Mouse (Mus musculus): ENCODE measurements at regions not wholly inside any gene's neighbourhood (a gene's known extent, or its start where the extent isn't known, plus 50 kb on each side); places are given as distances from the start of the nearest gene placed in this dataset.

DNA sequence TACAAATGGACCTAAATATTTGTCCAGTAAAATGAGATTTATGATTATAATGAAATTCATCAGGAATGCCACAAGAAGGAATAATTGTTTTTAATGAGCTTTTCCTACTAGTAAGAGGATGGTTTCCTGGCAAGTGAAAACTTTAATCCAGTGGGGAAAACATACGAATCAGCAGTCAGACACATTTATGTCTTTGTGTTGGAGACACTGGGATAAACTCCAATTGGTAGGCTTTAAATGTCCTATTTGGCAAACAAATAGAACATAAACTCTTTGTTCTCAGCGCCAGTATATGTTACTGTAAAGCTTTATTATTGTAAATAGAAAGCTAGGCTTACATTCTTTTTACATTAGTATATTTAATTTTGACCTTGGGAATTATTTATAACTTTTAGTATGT is 127.0 kb downstream of the Gm5447 start:
- H3K27me3 ChIP-seq = no peaks in the 10 kb centered on the region
- ATAC-seq (replicated peaks; ENCODE audit: insufficient number of reproducible peaks, insufficient read depth, low FRiP score, low read depth) = no peak
- 58% methylated on average over 2 of the region's 2 CpGs for WGBS
- no peaks in the 10 kb centered on the region for H3K36me3 ChIP-seq
- H3K4me3 ChIP-seq = no peak overlapping the region
- H3K9ac ChIP-seq = no peak overlapping the region
- no peak overlapping the region for H3K27ac ChIP-seq
- H3K4me1 ChIP-seq (replicated peaks) = no peaks in the 10 kb centered on the region
- H3K9me3 ChIP-seq (replicated peaks) = no peaks in the 10 kb centered on the region
- H3K4me2 ChIP-seq = no peak overlapping the region

DNA sequence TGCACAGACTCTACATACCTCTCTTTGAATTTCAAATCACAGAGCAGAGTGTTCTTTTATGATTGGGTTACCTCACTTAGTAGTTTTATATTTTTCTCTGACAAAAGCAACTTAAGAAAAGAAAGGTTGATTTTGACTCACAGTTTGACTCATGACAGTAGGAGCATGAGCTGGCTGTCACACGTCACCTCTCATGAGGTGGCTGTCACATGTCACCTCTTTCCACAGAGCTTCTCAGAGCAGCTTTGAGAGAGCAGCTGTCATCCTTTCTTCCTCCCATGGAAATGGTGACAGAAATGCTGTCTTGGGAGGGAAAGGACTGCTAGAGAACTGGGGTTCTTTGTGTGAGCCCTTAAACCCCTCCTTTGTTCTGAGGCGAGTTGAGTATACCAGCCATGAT is 133.4 kb downstream of the Gm5447 start:
- Histone ChIP-seq H3K9me3 (replicated peaks) (no peaks in the 10 kb centered on the region), H3K9ac (no peak overlapping the region), H3K4me3 (no peak overlapping the region), H3K4me1 (replicated peaks) (no peaks in the 10 kb centered on the region), H3K36me3 (no peaks in the 10 kb centered on the region), H3K4me2 (no peak overlapping the region), H3K27ac (no peak overlapping the region), H3K27me3 (no peaks in the 10 kb centered on the region)
- 59% methylated on average over 2 of the region's 2 CpGs for WGBS
- ATAC-seq (replicated peaks; ENCODE audit: insufficient number of reproducible peaks, insufficient read depth, low FRiP score, low read depth) = no peak

DNA sequence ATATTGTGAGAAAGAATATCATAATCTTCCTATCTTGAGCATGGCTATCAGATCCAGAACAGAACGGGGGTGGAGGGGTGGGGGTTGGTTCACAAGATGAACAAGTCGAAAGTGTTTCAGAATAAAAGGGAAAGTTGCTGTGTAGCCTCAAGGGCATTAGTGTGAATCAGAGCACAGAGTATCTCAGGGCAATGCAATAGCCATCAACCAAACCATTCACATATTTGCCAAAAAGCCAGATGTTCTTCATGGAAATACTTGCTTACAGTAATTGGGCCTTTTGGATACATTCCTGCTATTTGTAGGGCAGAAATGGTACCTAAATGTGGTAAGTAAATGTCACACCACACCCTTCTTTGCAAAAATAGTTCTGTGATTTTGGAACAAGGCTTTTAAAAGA is 135.2 kb downstream of the Gm5447 start:
- Histone ChIP-seq H3K4me2 (no peak overlapping the region), H3K36me3 (no peaks in the 10 kb centered on the region), H3K4me3 (no peak overlapping the region), H3K4me1 (replicated peaks) (no peaks in the 10 kb centered on the region), H3K9ac (no peak overlapping the region), H3K27me3 (no peaks in the 10 kb centered on the region), H3K9me3 (replicated peaks) (no peaks in the 10 kb centered on the region), H3K27ac (no peak overlapping the region)
- 66% methylated on average over 2 of the region's 2 CpGs for WGBS
- no peak for ATAC-seq (replicated peaks; ENCODE audit: insufficient number of reproducible peaks, insufficient read depth, low FRiP score, low read depth)

- Histone ChIP-seq H3K9ac (no peak overlapping the region), H3K9me3 (replicated peaks) (no peaks in the 10 kb centered on the region), H3K36me3 (no peaks in the 10 kb centered on the region), H3K4me3 (no peak overlapping the region), H3K27ac (no peak overlapping the region), H3K4me1 (replicated peaks) (no peaks in the 10 kb centered on the region), H3K4me2 (no peak overlapping the region), H3K27me3 (no peaks in the 10 kb centered on the region)
- no peak for ATAC-seq (replicated peaks; ENCODE audit: insufficient number of reproducible peaks, insufficient read depth, low FRiP score, low read depth)
- WGBS = 58% methylated on average over 2 of the region's 2 CpGs
Observed at GRCm38 (mm10) chr13:31122689-31123088, 148.7 kb downstream of the Gm5447 start.

- no peak overlapping the region for H3K4me3 ChIP-seq
- no peak for ATAC-seq (replicated peaks; ENCODE audit: insufficient number of reproducible peaks, insufficient read depth, low FRiP score, low read depth)
- no peaks in the 10 kb centered on the region for H3K9me3 ChIP-seq (replicated peaks)
- 65% methylated on average over 4 of the region's 4 CpGs for WGBS
- no peak overlapping the region for H3K9ac ChIP-seq
- H3K4me1 ChIP-seq (replicated peaks) = no peaks in the 10 kb centered on the region
- H3K4me2 ChIP-seq = no peak overlapping the region
- H3K36me3 ChIP-seq = no peaks in the 10 kb centered on the region
- no peaks in the 10 kb centered on the region for H3K27me3 ChIP-seq
- H3K27ac ChIP-seq = no peak overlapping the region
Observed at GRCm38 (mm10) chr13:31124547-31125216, 150.7 kb downstream of the Gm5447 start.

- 77% methylated on average over 5 of the region's 5 CpGs for WGBS
- Histone ChIP-seq H3K4me3 (no peak overlapping the region), H3K9ac (no peak overlapping the region), H3K4me2 (no peak overlapping the region), H3K4me1 (replicated peaks) (no peaks in the 10 kb centered on the region), H3K9me3 (replicated peaks) (no peaks in the 10 kb centered on the region), H3K27ac (no peak overlapping the region), H3K27me3 (no peaks in the 10 kb centered on the region), H3K36me3 (no peaks in the 10 kb centered on the region)
- ATAC-seq (replicated peaks; ENCODE audit: insufficient number of reproducible peaks, insufficient read depth, low FRiP score, low read depth) = no peak
Observed at GRCm38 (mm10) chr13:31132501-31132900, 158.5 kb downstream of the Gm5447 start.

GRCm38 (mm10) chr13:31139686-31140085 is 165.7 kb downstream of the Gm5447 start:
- 69% methylated on average over 3 of the region's 3 CpGs for WGBS
- no peaks in the 10 kb centered on the region for H3K27me3 ChIP-seq
- no peak for ATAC-seq (replicated peaks; ENCODE audit: insufficient number of reproducible peaks, insufficient read depth, low FRiP score, low read depth)
- no peak overlapping the region for H3K9ac ChIP-seq
- no peaks in the 10 kb centered on the region for H3K4me1 ChIP-seq (replicated peaks)
- no peak overlapping the region for H3K4me2 ChIP-seq
- H3K27ac ChIP-seq = no peak overlapping the region
- no peak overlapping the region for H3K4me3 ChIP-seq
- no peaks in the 10 kb centered on the region for H3K36me3 ChIP-seq
- no peaks in the 10 kb centered on the region for H3K9me3 ChIP-seq (replicated peaks)

GRCm38 (mm10) chr13:31147323-31147722 is 173.3 kb downstream of the Gm5447 start:
- H3K4me2 ChIP-seq = no peak overlapping the region
- WGBS = 59% methylated on average over 1 of the region's 1 CpGs
- H3K4me3 ChIP-seq = no peak overlapping the region
- no peaks in the 10 kb centered on the region for H3K36me3 ChIP-seq
- H3K4me1 ChIP-seq (replicated peaks) = no peaks in the 10 kb centered on the region
- ATAC-seq (replicated peaks; ENCODE audit: insufficient number of reproducible peaks, insufficient read depth, low FRiP score, low read depth) = no peak
- H3K9ac ChIP-seq = no peak overlapping the region
- H3K27ac ChIP-seq = no peak overlapping the region
- H3K9me3 ChIP-seq (replicated peaks) = no peaks in the 10 kb centered on the region
- H3K27me3 ChIP-seq = no peaks in the 10 kb centered on the region

- Histone ChIP-seq H3K9ac (no peak overlapping the region), H3K27me3 (no peaks in the 10 kb centered on the region), H3K27ac (no peak overlapping the region), H3K4me1 (replicated peaks) (no peaks in the 10 kb centered on the region), H3K4me2 (no peak overlapping the region), H3K36me3 (no peaks in the 10 kb centered on the region), H3K4me3 (no peak overlapping the region), H3K9me3 (replicated peaks) (no peaks in the 10 kb centered on the region)
- WGBS = 62% methylated on average over 3 of the region's 3 CpGs
- ATAC-seq (replicated peaks; ENCODE audit: insufficient number of reproducible peaks, insufficient read depth, low FRiP score, low read depth) = no peak
Observed at GRCm38 (mm10) chr13:31154066-31154465, 180.1 kb downstream of the Gm5447 start.

GRCm38 (mm10) chr13:31163878-31164495 is 190.0 kb downstream of the Gm5447 start:
- H3K4me1 ChIP-seq (replicated peaks) = no peaks in the 10 kb centered on the region
- H3K9ac ChIP-seq = no peak overlapping the region
- no peak overlapping the region for H3K27ac ChIP-seq
- H3K27me3 ChIP-seq = no peaks in the 10 kb centered on the region
- no peak overlapping the region for H3K4me3 ChIP-seq
- H3K9me3 ChIP-seq (replicated peaks) = no peaks in the 10 kb centered on the region
- WGBS = 73% methylated on average over 6 of the region's 6 CpGs
- H3K4me2 ChIP-seq = no peak overlapping the region
- ATAC-seq (replicated peaks; ENCODE audit: insufficient number of reproducible peaks, insufficient read depth, low FRiP score, low read depth) = no peak
- H3K36me3 ChIP-seq = no peaks in the 10 kb centered on the region

- H3K4me2 ChIP-seq = no peak overlapping the region
- H3K9ac ChIP-seq = no peak overlapping the region
- H3K27me3 ChIP-seq = no peaks in the 10 kb centered on the region
- no peak overlapping the region for H3K4me3 ChIP-seq
- no peak overlapping the region for H3K27ac ChIP-seq
- WGBS = 58% methylated on average over 5 of the region's 5 CpGs
- H3K9me3 ChIP-seq (replicated peaks) = no peaks in the 10 kb centered on the region
- no peak for ATAC-seq (replicated peaks; ENCODE audit: insufficient number of reproducible peaks, insufficient read depth, low FRiP score, low read depth)
- no peaks in the 10 kb centered on the region for H3K4me1 ChIP-seq (replicated peaks)
- H3K36me3 ChIP-seq = no peaks in the 10 kb centered on the region
Observed at GRCm38 (mm10) chr13:31166286-31166685, 192.3 kb downstream of the Gm5447 start.

GRCm38 (mm10) chr13:31168854-31169253 is 194.8 kb downstream of the Gm5447 start:
- Histone ChIP-seq H3K36me3 (no peaks in the 10 kb centered on the region), H3K9me3 (replicated peaks) (no peaks in the 10 kb centered on the region), H3K9ac (no peak overlapping the region), H3K27me3 (no peaks in the 10 kb centered on the region), H3K4me2 (no peak overlapping the region), H3K4me1 (replicated peaks) (no peaks in the 10 kb centered on the region), H3K27ac (no peak overlapping the region), H3K4me3 (no peak overlapping the region)
- ATAC-seq (replicated peaks; ENCODE audit: insufficient number of reproducible peaks, insufficient read depth, low FRiP score, low read depth) = no peak
- WGBS = 59% methylated on average over 2 of the region's 2 CpGs
